Mouse (Mus musculus) thymus, postnatal 10 days (tissue): ENCODE measurements around the gene Fam13c.

ENCODE experiments used
- DNase-seq, 2 experiments: peaks; one replicate each; pipeline ENCODE4 v3.0.0; 2021; ENCODE audit warnings: low spot score in 2 of 2

The Fam13c gene

DNA sequence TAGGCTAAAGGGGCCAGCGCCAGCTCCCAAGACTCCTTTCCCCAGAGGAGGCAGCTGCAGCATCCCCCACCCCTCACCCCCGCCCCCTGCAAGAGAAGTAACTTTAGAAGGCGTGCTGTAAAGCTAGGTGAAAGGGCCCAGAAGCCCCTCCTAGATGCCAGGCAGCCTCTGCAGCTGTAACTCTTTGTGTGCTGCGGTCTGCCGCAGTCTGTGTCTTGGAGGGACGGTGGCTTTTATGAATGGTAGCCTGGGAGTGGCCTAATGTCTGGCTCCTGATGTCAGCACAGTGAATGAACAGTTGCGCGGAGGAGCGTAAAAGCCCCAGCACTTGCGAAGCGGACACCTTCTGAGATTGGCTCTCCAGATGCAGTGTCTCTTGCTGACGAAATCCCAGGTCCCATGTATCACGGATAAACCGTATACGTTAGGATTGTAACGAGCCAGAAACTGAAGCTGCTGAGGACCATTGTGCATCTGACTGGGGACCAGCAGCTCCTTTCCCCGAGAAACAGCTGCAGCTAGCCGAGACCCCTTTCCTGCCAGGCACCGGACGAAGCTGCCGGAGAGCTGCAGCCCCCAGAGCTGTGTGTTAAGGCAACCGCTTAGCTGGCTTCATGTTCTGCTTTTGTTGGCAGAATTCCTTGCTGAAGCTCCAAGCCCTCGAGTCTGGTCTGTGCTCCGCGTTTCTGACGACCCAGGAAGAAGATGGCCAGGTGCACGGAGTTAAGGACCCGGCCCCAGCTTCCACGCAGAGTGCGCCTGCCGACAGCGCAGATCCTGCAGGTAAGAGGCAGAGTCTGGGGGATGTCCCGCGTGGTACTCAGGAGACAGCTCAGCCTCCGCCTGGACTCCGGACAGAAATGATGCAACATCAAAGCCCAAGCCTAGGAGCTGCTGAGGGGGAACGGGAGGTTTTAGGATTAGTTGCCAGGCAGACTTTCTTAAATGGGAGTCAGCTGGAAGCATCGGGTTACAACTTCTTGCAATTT is 80.2 kb downstream of the Fam13c start:
- no peak for DNase-seq

GRCm38 (mm10) chr10:70521379-70521778 is 81.1 kb downstream of the Fam13c start:
- no peak for DNase-seq

DNA sequence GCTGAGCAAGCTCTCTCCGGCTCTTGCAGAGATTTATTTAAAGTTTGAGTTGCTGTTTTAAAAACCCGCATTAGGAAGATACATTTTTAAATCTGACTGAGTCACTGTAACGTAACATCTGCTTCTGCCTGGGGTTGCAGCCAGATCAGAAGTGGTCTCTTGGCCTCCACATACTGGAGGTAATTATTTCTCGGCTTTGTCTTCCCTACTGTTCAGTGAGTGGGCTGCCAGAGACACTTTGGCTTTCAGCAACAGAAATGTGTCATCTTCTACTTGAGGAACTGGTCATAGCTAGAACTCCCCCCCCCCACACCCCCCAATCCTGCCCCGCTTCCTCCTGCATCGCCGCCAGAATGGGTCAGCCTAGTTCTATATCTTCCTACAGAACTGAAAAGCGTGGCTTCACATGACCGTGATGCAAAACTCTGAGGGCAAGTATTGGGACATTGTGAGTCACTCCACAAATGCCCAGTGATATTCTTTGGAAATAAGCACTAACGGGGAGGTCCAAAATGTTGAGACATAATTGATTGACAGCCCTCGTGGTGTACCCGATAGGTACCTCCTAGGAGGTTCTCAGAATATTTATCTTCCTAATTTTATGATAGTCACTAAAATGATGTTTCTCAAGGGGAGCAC is 90.0 kb downstream of the Fam13c start:
- no peak for DNase-seq

DNA sequence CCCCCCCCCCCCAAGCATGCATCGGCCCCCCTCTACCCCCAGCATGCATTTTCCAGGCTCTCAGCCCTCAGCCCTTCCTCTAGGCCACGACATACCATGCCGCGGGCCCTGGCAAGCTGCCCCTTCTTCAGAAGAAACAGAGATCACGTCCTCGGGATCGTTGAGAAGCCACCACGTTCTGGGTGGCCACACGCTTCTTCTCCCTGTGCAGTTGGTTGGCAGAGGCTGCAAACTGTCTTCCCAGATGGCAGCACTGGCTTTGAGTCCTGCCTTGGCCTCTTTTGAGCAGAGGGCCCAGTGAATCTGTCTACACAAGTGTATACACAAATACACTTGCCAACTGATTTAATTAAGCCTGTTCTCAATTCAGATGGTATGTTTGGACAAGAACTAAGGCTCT is 92.0 kb downstream of the Fam13c start:
- DNase-seq: no peak

DNA sequence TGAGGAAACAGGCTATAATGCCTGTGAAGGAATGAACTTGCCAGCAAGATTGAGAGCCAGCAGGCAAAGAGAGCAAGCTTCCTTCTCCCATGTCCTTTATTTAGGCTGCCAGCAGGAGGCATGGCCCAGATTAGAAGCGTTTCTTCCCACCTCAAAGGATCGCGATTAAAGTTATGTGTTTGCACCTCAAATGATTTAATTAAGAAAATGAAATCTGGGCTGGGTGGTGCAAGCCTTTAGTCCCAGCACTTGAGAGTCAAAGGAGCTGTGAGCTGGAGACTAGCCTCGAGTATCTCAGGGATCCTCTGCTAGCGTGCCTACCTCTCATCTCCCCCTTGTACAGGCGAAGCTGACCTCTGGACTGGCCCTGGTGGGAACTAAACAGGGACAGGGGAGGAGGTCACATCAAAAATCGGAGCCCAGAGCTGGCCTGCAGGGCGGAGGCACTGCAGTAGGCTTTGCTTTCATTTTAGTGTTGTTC is 93.1 kb downstream of the Fam13c start:
- DNase-seq: no peak

DNA sequence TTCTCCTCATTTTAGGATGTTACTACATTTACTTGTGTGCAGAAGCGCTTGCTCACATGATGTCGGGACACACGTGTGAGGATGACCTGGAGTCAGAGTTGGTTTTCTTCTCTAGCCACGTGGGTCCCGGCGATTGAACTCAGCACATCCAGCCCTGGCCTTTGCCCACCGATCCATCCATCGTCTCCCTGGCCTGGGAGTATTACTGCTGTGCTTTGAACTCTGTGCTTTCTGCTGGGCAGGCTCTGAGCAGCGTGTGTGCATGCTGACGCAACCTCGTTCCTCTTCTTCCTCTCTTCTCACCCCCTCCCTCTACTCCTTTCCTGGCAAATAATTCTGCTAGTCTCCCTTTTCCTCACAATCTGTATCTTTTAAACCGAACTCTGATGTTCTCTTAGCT is 93.7 kb downstream of the Fam13c start:
- no peak for DNase-seq

GRCm38 (mm10) chr10:70534571-70534970 is 94.3 kb downstream of the Fam13c start:
- DNase-seq: no peak

- DNase-seq: no peak
These were observed 95.1 kb downstream of the Fam13c start for GRCm38 (mm10) chr10:70535401-70535800.

DNA sequence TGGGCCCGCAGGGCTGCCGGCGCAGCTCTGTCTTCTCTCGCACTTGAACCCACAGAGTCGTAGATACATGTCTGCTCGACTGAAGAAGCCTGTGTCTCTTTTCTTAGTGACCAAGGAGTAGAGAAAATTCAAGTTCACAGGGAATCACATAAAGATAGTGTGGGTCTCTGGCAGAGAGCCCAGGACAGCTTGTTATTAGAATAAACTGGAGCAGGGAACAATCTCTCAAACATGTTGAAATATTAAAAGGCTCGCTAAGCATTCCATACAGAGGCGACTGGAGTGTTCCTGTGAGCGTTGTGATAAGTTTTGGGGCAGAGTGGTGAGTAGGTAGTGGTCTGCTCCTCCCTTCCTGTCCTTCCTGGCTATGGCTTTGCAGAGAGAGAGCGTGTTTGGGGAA is 97.4 kb downstream of the Fam13c start:
- DNase-seq: no peak

- DNase-seq: no peak
These were observed 99.0 kb downstream of the Fam13c start for GRCm38 (mm10) chr10:70539251-70539650.

DNA sequence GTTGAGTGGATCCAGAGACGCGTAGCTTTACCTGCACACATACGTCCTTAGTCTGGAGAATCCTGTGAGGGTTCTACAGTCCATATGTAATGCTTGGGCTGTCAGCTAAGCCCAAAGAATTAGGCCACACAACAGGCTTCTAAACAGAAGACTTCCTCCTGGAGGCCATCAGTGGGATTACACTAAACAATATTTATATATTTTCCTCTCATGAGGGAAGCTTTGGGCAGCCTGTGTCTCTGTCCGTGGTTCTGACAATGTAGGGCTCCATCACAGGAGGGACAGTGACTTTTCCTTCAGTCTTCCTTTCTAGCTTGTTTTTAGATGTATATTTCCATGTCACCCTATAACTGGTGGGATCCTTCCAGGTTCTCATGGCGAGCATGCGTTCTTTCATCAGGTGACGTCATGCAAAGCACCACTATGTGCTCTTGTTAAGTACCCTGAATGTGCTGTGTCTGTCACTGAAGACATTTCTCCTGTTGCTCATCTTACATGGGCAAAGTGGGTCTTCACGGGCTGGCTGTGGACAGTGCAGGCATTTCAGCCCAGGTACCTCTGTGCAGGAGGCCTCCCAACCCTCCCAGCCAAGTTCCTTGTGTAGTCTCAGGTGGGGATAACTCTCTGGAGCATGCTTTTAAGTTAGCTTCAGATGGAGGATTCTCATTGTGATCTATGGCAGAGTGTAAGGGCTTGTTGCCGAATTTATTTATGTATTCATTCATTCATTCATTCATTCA is 100.3 kb downstream of the Fam13c start:
- DNase-seq: no peak

DNA sequence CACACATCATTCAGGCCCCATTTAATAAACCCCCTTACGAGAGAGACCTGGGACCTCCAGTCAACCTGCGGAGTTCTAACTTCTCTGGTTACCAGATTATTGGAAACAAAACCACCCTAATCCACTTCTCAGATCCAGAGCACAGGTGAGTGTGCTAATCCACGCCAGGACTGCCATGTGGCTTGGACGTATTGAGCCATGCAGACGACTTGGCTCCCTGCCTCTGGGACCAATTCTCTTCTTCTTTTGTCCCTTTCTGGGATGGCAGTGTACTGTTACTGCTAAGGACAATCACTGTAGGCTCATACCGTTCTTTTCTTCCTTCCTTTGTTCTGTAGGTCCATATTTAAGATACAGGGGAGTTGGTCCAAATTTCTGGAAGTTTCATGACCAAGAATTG is 102.6 kb downstream of the Fam13c start:
- DNase-seq: no peak

GRCm38 (mm10) chr10:70552531-70552930 is 112.2 kb downstream of the Fam13c start:
- DNase-seq: no peak

- peak in 1 of 2 experiments; percentile 9 for DNase-seq
These were observed 123.4 kb downstream of the Fam13c start for GRCm38 (mm10) chr10:70563636-70564035.

DNA sequence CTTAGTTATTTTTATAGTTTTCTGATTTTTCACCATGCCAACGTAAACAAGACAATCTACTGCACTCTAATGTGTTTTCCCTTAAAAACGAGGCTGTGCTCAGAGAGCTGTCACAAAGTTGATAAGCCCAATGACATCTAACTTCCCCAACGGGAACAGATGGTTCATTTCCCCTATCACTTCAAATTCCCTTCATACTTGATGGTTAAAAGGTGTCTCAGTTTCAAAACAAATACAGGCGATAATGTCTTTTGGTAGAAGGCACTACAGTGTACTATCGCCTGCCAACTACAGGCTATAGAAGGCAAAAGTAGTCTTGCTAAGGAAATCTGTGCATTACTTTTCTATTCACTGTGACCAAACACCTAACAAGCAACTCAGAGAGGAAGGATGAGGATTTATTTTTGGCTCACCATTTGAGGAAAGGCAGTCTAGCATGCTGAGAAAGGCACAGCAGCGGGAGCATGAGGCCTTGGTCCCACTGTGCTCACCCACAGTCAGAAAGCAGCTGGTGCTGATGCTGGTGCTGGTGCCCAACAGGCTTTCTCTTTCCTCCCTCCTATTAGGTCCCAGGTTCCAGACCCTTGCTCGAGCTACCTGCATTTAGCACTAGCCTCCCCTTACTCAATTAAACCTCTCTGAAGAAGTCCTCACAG is 141.4 kb downstream of the Fam13c start:
- no peak for DNase-seq

DNA sequence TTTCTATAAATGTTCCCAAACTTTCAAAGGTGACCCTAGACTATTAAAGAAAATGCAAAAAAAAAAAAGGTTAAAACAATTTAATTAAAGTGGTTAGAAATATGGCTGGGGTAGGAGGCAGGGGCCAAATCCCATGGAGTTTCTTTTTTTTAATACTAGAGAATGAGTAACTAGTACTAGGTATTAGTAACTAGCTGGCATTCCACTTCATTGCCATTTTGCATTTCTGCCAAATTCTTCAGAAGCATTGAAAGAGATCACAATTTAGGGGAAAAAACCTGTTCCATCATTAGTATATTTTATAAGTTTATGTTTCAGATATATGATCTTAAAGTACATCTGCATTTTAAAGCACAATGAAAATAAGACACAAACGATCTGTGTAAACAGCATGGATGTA is 143.9 kb downstream of the Fam13c start:
- DNase-seq: no peak

- DNase-seq: no peak
These were observed 146.7 kb downstream of the Fam13c start for GRCm38 (mm10) chr10:70586876-70587405.

GRCm38 (mm10) chr10:70594007-70594406 is 153.7 kb downstream of the Fam13c start:
- no peak for DNase-seq

GRCm38 (mm10) chr10:70598081-70598515 is 157.8 kb downstream of the Fam13c start:
- DNase-seq: no peak

- no peak for DNase-seq
These were observed 158.3 kb downstream of the Fam13c start for GRCm38 (mm10) chr10:70598516-70599125.
